Mouse (Mus musculus) G1E (cell line): ENCODE data around the gene Sptbn4.

Source experiments
- CTCF ChIP-seq: IDR thresholded peaks from 2 replicates; pipeline ENCODE4 v1.5.1; 2012; ENCODE audit warnings: low read depth, low read length, inconsistent platforms, mixed read lengths
- GATA1 ChIP-seq: IDR thresholded peaks from 2 replicates; pipeline ENCODE4 v1.6.1; 2012; ENCODE audit warnings: borderline replicate concordance, low read length, inconsistent platforms, mixed read lengths
- POLR2AphosphoS5 ChIP-seq: IDR thresholded peaks from 2 replicates; pipeline ENCODE4 v1.6.1; 2012; ENCODE audit warnings: low read depth, low read length, inconsistent platforms; ENCODE audit not compliant: insufficient replicate concordance

DNA sequence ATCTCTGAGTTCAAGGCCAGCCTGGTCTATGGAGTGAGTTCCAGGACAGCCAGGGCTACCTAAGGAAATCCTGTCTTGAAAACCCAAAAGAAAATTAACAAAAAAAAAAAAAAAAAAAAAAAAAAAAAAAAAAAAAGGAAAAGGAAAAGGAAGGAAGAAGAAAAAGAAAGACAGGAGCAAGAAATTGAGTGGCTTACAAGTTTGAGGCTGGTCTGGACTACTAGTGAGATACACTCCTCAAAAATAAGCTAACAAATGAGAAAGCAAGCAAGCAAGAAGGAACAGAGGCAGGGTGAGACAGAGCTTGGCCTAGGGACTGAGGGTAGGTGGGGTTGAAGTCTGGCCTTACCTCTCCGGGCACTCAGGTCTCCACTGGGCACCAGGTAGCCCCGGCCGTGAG is 137.7 kb downstream of the Sptbn4 start:
- TF ChIP-seq CTCF (no peak), GATA1 (no peak), POLR2AphosphoS5 (no peak)
